Mouse (Mus musculus) left cerebral cortex, postnatal 10 days (tissue): Measurements from ENCODE around the gene Lipa. TPM values are rescaled to one million over a fixed set of nuclear protein-coding genes. Genes with fewer than 3 reads are reported as not detected.

Source experiments
- DNase-seq, 2 experiments: peaks; one replicate each; pipeline ENCODE4 v3.0.0; 2021 to 2022; ENCODE audit warnings: low spot score in 2 of 2, mixed read lengths in 1 of 2; ENCODE audit errors: extremely low spot score in 1 of 2
- intact Hi-C: fragments of 180-260 bp; cut with DNase I; formaldehyde crosslinking; loops from one replicate; pipeline ENCODE4 v1.15.1; 2025
- total RNA-seq, 2 experiments: library from RNA; stranded (reverse); gene quantifications; 2 replicates each; pipeline ENCODE4 v1.2.3; 2021

Gene Lipa
- total RNA-seq, 2 experiments from 2014 or later, result 13.5 to 13.9 TPM

DNA sequence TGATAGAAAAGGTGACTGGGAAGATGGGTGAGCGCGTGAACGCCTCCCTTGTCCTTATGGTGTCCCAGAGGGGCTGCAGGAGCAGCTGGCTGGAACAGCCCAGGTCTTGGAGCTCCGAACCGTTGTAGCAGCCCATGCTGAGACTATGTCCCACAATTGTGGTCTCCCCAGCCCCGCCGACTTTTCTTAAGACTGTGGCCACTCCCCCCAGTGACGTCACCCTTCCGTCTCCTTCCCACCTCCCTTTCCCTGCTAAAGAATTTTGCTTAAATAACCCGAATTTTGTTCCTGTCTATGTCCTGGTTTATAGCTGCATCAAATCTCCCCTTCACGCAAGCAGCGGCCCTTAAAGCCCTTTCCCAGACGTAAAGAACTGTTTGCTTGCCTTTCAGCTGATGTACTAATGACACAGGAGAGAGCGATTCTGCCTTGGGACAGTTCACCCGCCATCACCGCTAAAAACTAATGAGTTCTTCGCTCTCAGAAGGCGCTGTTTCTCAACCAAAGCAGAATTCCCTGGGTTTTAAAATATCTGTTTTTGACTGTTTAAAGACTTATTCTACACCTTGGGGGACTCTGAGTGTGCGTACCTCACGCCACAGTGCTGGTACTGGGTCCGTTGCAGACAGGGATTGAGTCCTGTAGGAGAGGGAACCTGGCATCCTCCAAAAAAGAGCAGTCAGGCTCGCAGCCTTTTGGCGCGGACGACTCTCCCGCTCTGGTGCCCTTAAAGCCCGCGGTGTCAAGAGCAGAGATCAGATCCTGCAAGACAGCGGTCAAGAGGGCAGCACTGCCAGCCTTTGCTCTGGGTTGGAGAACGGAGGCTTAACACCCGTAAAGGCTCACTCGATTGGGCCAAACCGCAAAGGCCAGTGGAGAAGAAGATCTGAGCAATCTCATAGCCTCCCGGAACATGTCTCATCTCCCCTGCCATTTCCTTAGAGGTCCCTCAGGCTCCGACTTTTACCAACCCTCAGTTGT lies 52.0 kb downstream of the Lipa start, which contains the start of gene Ch25h:
TSS of gene Ch25h (minus strand) at position 174 of the 981 bp plus-strand sequence.
- intact Hi-C loops, result loop anchor here (5.0 to 10.0 kb wide), 2 partner anchors 138 to 230 kb away; no protein-coding TSS in a partner anchor
- DNase-seq, result peak in 1 of 2 experiments; percentile 71

DNA sequence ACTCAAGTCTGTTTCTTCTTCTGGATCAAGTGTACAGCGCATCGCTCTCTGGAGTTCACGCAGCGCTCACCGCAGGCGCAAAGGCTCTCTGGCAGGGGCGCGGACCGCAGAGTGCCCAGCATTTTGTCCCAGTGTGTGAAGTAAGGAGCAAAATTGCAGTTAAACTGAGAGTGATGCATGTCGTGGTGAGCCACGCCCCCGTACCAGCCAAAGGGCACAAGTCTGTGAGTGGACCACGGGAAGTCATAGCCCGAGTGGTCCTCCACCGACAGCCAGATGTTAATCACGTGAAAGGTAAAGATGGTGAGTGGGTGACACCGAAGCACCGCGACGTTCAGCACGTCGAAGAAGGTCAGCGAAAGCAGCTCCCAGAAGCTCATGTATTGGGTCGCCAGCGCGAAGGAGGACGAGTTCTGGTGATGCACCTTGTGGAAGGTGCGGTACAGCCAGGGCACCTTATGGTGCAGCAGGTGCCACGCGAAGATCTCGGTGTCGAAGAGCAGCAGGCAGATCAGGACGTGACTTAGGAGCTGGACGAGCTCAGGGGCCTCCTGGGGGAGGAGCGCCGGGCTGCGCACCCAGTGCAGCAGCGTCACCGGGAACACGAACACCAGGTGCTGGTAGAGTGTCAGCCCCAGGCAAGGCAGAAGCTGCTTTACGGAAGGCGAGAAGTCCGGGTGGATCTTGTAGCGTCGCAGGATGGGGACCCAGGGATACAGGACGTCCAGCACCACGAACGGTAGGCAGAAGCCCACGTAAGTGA lies 52.9 kb downstream of the Lipa start:
- DNase-seq, result no peak
- intact Hi-C loops, result loop anchor here (10.0 kb wide), 1 partner anchor 230 kb away; no protein-coding TSS in a partner anchor

DNA sequence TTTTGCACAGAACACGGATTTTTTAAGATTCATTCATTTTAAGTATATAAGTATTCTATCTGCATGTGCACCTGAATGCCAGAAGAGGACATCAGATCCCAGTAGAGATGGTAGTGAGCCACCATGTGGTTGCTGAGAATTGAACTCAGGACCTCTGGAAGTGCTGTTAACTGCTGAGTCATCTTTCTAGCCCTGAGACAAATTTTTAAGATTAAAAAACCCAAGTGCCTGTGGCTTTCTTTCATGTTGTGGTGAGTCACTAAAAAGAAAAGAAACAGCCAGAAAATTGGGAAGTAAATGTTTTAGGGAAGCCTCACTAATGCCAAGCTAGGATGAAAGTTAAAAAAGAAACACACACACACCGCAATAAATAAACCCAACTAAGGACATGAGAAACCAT lies 55.6 kb downstream of the Lipa start:
- DNase-seq, result no peak
- intact Hi-C loops, result loop anchor here (10.0 kb wide), 1 partner anchor 227 kb away; no protein-coding TSS in a partner anchor

- intact Hi-C loops, result no loop called here
- DNase-seq, result no peak
These were observed 58.5 kb downstream of the Lipa start for GRCm38 (mm10) chr19:34468794-34469193.

DNA sequence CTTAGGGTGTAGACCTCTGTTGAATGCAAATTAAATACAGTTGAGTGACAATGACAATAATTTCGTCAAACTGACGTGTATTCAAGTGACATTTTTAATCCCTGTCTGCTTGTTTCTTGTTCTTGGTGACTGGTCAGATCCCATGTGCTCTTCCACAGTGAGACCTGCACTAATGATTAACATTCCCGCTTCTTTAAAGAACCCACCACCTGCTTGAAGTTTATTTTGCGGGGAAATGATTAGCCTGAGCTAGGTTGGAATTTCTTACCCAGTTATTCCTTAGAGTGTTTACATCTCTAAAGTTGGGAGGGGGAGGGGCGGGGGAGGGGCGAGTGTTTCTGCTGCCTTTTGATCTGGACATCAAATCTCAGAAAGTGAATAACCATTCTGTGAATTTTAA lies 59.1 kb downstream of the Lipa start:
- no peak for DNase-seq
- intact Hi-C loops, result no loop called here

GRCm38 (mm10) chr19:34464453-34464852 lies 62.8 kb downstream of the Lipa start:
- intact Hi-C loops, result no loop called here
- no peak for DNase-seq

DNA sequence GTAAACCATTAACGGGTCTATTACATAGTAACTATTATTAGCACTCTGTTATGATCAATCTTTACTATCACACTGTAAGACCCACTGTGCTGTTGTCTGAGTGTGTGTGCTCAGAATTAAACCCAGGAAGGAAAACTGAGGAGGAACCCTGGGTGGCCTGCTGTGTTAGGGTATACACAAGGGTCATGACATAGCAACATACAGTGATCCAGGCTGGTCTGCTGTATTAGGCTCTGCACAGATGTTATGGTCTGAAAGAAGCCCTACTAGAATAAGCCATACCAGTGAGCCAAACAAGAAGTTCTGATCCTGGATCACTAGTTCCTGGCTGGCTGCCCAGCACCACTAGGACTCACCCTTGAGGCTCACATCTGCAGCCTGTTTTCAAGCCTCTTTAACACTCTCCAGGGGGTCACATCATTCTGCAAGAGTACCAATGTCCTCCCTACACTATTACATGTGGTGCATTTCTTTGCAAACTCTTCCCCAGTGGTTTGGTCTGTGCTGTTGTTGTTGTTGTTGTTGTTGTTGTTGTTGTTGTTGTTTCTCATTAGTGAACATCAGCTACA lies 65.7 kb downstream of the Lipa start:
- intact Hi-C loops, result no loop called here
- peak in 1 of 2 experiments; percentile 42 for DNase-seq

DNA sequence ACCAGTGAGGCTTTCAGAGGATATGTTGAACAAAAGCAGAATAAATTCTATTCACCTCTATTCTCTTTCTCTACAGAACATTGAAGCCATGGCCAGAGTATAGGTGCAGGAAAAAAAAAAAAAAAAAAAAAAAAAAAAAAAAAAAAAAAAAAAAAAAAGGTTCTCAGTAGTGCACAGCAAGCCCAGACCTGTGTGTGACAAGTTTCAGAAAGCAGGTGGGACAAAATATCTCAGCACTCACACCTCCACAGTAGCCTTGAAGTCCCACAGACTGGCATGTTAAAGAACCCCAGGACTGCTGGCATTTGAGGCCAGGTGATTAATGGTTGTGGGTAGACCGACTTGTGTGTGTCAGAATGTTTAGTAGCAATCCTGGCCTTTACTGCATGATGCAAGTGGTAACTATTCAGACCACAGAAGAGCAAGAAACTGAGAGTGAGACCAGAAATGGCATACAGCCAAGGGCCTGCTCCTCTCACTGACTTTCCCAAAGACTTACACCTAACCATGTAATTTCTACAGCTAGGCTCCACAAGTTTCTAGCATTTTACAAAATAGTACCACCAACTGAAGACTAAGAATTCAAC lies 76.4 kb downstream of the Lipa start:
- DNase-seq, result no peak
- intact Hi-C loops, result no loop called here

GRCm38 (mm10) chr19:34448851-34449250 lies 78.4 kb downstream of the Lipa start:
- no peak for DNase-seq
- intact Hi-C loops, result no loop called here

DNA sequence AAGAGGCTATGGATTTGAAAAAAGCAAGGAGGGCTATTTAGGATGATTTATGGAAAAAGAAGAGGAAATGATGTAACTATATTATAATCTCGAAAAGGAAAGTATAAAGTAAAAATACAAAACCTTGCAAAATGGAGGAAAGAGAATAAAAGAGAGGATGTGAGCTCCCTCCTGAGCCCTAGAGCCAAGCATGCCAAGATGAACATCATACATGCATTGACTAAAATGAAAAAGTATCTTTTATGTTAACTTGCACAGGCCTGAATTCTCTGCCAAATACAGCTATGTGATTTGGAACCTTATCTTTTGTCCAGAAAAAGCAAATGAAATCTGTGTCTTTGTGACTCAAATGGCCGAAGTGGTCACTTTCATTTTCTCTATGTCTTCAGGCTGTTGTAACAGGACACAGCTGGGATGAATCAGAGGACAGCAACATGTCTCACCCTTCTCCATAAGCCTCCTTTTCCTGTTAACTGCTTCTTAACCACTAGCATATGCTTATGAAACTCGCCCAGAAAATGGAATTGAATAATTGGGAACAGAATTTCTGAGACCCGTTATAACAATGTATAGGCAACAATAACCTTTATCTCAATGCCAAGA lies 81.8 kb downstream of the Lipa start:
- intact Hi-C loops, result no loop called here
- no peak for DNase-seq

- intact Hi-C loops, result no loop called here
- DNase-seq, result no peak
These were observed 82.5 kb downstream of the Lipa start for GRCm38 (mm10) chr19:34444785-34445184.

Other genes with a start within 250 kb of the Lipa start
- gene Fas, start 236.8 kb downstream of the Lipa start, total RNA-seq, result under 1 TPM in 1 of 2 experiments, not detected in 1; 0.90 TPM
- gene Ch25h, start 52.3 kb downstream of the Lipa start, total RNA-seq, result 1 to 10 TPM in 1 of 2 experiments, under 1 TPM in 1; 0.83 to 1.2 TPM
- 1 to 10 TPM; 6.9 to 7.1 TPM for gene Ifit2, start 23.2 kb upstream of the Lipa start, total RNA-seq
- gene Ifit3, start 56.1 kb upstream of the Lipa start, total RNA-seq, result under 1 TPM; 0.41 to 0.71 TPM
- gene Ifit1bl1, start 74.5 kb upstream of the Lipa start, total RNA-seq, result 1 to 10 TPM; 2.1 to 2.3 TPM
- under 1 TPM; 0.21 to 0.51 TPM for gene Ifit3b, start 80.5 kb upstream of the Lipa start, total RNA-seq
- under 1 TPM; 0.30 to 0.47 TPM for gene Ifit1bl2, start 113.3 kb upstream of the Lipa start, total RNA-seq
- under 1 TPM in 1 of 2 experiments, not detected in 1; 0.13 TPM for gene Ifit1, start 113.4 kb upstream of the Lipa start, total RNA-seq
- 1 to 10 TPM; 2.4 to 3.3 TPM for gene Slc16a12, start 219.8 kb upstream of the Lipa start, total RNA-seq